Mouse (Mus musculus) heart, embryonic 13.5 days (tissue): ENCODE results near the gene Mcm7. TPM values are rescaled to one million over a fixed set of nuclear protein-coding genes. Genes with fewer than 3 reads are reported as not detected.
A peak's percentile ranks its signal among the peaks of the same experiment; 100 is the strongest.
"Not testable (repeated sequence)": the region's sequence is repeated elsewhere in the genome, so short reads cannot be mapped to it uniquely, and the experiment has no call there.

Source experiments
- ATAC-seq: fragments of 200-750 bp; cut with Nextera tagmentation; 2 replicates; pipeline ENCODE4 v1.8.0; 2017; ENCODE audit warnings: moderate TSS enrichment; ENCODE audit not compliant: insufficient number of reproducible peaks, low FRiP score, low TSS enrichment; ENCODE audit errors: extremely low read depth
- H3K27ac ChIP-seq: fragments of 300-500 bp; sonication (generic); replicated peaks from 2 replicates; pipeline ENCODE4 v1.5.1; 2015; ENCODE audit warnings: moderate library complexity, mild to moderate bottlenecking, inconsistent platforms
- H3K27me3 ChIP-seq: fragments of 300-500 bp; sonication (generic); replicated peaks from 2 replicates; pipeline ENCODE4 v1.6.1; 2015; ENCODE audit warnings: mild to moderate bottlenecking, inconsistent platforms
- H3K36me3 ChIP-seq: fragments of 300-500 bp; sonication (generic); 2 replicates; pipeline ENCODE4 v1.6.1; 2015; ENCODE audit warnings: mild to moderate bottlenecking, inconsistent platforms
- H3K4me1 ChIP-seq: fragments of 300-500 bp; sonication (generic); 2 replicates; pipeline ENCODE4 v1.6.1; 2015; ENCODE audit warnings: inconsistent platforms
- H3K4me2 ChIP-seq: fragments of 300-500 bp; sonication (generic); 2 replicates; pipeline ENCODE4 v1.6.1; 2015; ENCODE audit warnings: inconsistent platforms, mild to moderate bottlenecking, moderate library complexity
- H3K4me3 ChIP-seq: fragments of 300-500 bp; sonication (generic); 2 replicates; pipeline ENCODE4 v1.5.1; 2015; ENCODE audit warnings: moderate library complexity, mild to moderate bottlenecking, inconsistent platforms
- H3K9ac ChIP-seq: fragments of 300-500 bp; sonication (generic); 2 replicates; pipeline ENCODE4 v1.6.1; 2015; ENCODE audit warnings: inconsistent platforms, mild to moderate bottlenecking, moderate library complexity
- H3K9me3 ChIP-seq: fragments of 300-500 bp; sonication (generic); 2 replicates; pipeline ENCODE4 v1.6.1; 2016; ENCODE audit warnings: inconsistent platforms
- WGBS: fragments of 180-500 bp; shearing (Covaris S2); methylation state at CpG from one replicate; pipeline ENCODE4 v1.1.7; 2015; ENCODE audit warnings: mixed read lengths; 5-methylcytosine and 5-hydroxymethylcytosine counted together
- polyA plus RNA-seq: library from polyadenylated mRNA; unstranded; fragments of >200 nt; fragmentation: Nextera tagmentation; extraction: Ambion mirVana; gene quantifications from 2 replicates; pipeline ENCODE4 v1.2.1, GENCODE M21; 2015

The Mcm7 gene
- polyA plus RNA-seq = 123 TPM in 2 replicates

GRCm38 (mm10) chr5:138171695-138172491 lies at the start of gene Mcm7, which contains the start of gene Ap4m1:
Mcm7 (minus strand) TSS chr5:138172422.
Ap4m1 (plus strand) TSS chr5:138172002.
- Histone ChIP-seq H3K27ac (peak within 1 kb of the TSS; percentile 95), H3K36me3 (peaks cover 68% of the 10 kb centered on the region), H3K27me3 (no peaks in the 10 kb centered on the region), H3K4me3 (peak within 1 kb of the TSS; percentile 73), H3K9ac (peak within 1 kb of the TSS; percentile 88), H3K9me3 (no peaks in the 10 kb centered on the region), H3K4me2 (peak within 1 kb of the TSS; percentile 90), H3K4me1 (peaks cover 27% of the 10 kb centered on the region)
- under 1% methylated on average over 54 of the region's 54 CpGs for WGBS
- peak; percentile 83 for ATAC-seq

- H3K27ac ChIP-seq = no peak overlapping the region
- no peaks in the 10 kb centered on the region for H3K36me3 ChIP-seq
- no peak overlapping the region for H3K4me3 ChIP-seq
- no peak overlapping the region for H3K9ac ChIP-seq
- WGBS = 61% methylated on average over 2 of the region's 2 CpGs
- no peak overlapping the region for H3K4me2 ChIP-seq
- peaks cover 26% of the 10 kb centered on the region for H3K9me3 ChIP-seq
- no peaks in the 10 kb centered on the region for H3K4me1 ChIP-seq
- H3K27me3 ChIP-seq = 0 out of 2 replicates have a peak, but pooled peaks cover 6% of the 10 kb centered on the region
- no peak for ATAC-seq
Observed at GRCm38 (mm10) chr5:138219864-138220263, 47.6 kb upstream of the Mcm7 start.

GRCm38 (mm10) chr5:138216632-138217031 lies 44.4 kb upstream of the Mcm7 start:
- H3K4me2 ChIP-seq, ATAC-seq, H3K9ac ChIP-seq, H3K4me3 ChIP-seq, H3K27me3 ChIP-seq, H3K36me3 ChIP-seq, H3K4me1 ChIP-seq, H3K27ac ChIP-seq: not testable (repeated sequence)
- 90% methylated on average over 13 of the region's 13 CpGs for WGBS
- peaks cover 43% of the 10 kb centered on the region for H3K9me3 ChIP-seq

- H3K27ac ChIP-seq = no peak overlapping the region
- H3K27me3 ChIP-seq = no peaks in the 10 kb centered on the region
- WGBS = 69% methylated on average over 4 of the region's 4 CpGs
- peaks cover 25% of the 10 kb centered on the region; the same call in 1 of the 2 replicates for H3K9me3 ChIP-seq
- no peaks in the 10 kb centered on the region for H3K4me1 ChIP-seq
- no peak overlapping the region for H3K4me2 ChIP-seq
- no peak overlapping the region for H3K4me3 ChIP-seq
- no peak overlapping the region for H3K9ac ChIP-seq
- H3K36me3 ChIP-seq = no peaks in the 10 kb centered on the region
- ATAC-seq = no peak
Observed at GRCm38 (mm10) chr5:138207873-138208272, 35.7 kb upstream of the Mcm7 start.

GRCm38 (mm10) chr5:138207253-138207652 lies 35.0 kb upstream of the Mcm7 start:
- no peaks in the 10 kb centered on the region for H3K4me1 ChIP-seq
- no peak for ATAC-seq
- WGBS = 69% methylated on average over 1 of the region's 1 CpGs

GRCm38 (mm10) chr5:138202086-138202485 lies 29.9 kb upstream of the Mcm7 start:
- WGBS = 76% methylated on average over 3 of the region's 3 CpGs
- Histone ChIP-seq H3K27ac (no peak overlapping the region), H3K36me3 (no peaks in the 10 kb centered on the region), H3K9ac (no peak overlapping the region), H3K4me2 (no peak overlapping the region), H3K9me3 (peaks cover 18% of the 10 kb centered on the region; the same call in 1 of the 2 replicates), H3K4me3 (no peak overlapping the region), H3K4me1 (no peaks in the 10 kb centered on the region), H3K27me3 (no peaks in the 10 kb centered on the region)
- no peak for ATAC-seq

More at GRCm38 (mm10) chr5:138207253-138207652, 35.0 kb upstream of the Mcm7 start:
- Histone ChIP-seq H3K9ac (no peak overlapping the region), H3K9me3 (peaks cover 25% of the 10 kb centered on the region; the same call in 1 of the 2 replicates), H3K27me3 (no peaks in the 10 kb centered on the region), H3K36me3 (no peaks in the 10 kb centered on the region), H3K4me3 (no peak overlapping the region), H3K27ac (no peak overlapping the region), H3K4me2 (no peak overlapping the region)

- 16% methylated on average over 1 of the region's 1 CpGs for WGBS
- ATAC-seq = no peak
- H3K9ac ChIP-seq = no peak overlapping the region
Observed at GRCm38 (mm10) chr5:138199576-138199975, 27.4 kb upstream of the Mcm7 start.

GRCm38 (mm10) chr5:138195463-138195862 lies 23.2 kb upstream of the Mcm7 start:
- no peaks in the 10 kb centered on the region for H3K9me3 ChIP-seq
- no peaks in the 10 kb centered on the region for H3K27me3 ChIP-seq
- peaks cover 27% of the 10 kb centered on the region for H3K36me3 ChIP-seq
- H3K4me3 ChIP-seq = peak overlapping the region; percentile 80
- H3K4me1 ChIP-seq = peaks cover 17% of the 10 kb centered on the region
- 74% methylated on average over 7 of the region's 7 CpGs for WGBS
- ATAC-seq = no peak
- peak overlapping the region; percentile 99 for H3K4me2 ChIP-seq
- peak overlapping the region; percentile 92 for H3K9ac ChIP-seq
- no peak overlapping the region for H3K27ac ChIP-seq

More at GRCm38 (mm10) chr5:138199576-138199975, 27.4 kb upstream of the Mcm7 start:
- H3K27me3 ChIP-seq = no peaks in the 10 kb centered on the region
- H3K9me3 ChIP-seq = peaks cover 10% of the 10 kb centered on the region; the same call in 1 of the 2 replicates
- H3K4me1 ChIP-seq = peaks cover 8% of the 10 kb centered on the region
- no peak overlapping the region for H3K27ac ChIP-seq
- H3K4me2 ChIP-seq = no peak overlapping the region
- no peaks in the 10 kb centered on the region for H3K36me3 ChIP-seq
- H3K4me3 ChIP-seq = no peak overlapping the region

GRCm38 (mm10) chr5:138194755-138195345 lies 22.6 kb upstream of the Mcm7 start:
- peaks cover 17% of the 10 kb centered on the region for H3K4me1 ChIP-seq
- peak overlapping the region; percentile 80 for H3K4me3 ChIP-seq
- H3K9me3 ChIP-seq = no peaks in the 10 kb centered on the region
- H3K9ac ChIP-seq = peak overlapping the region; percentile 92
- peak overlapping the region; percentile 87 for H3K27ac ChIP-seq
- ATAC-seq = peak; percentile 27; the same call in 1 of the 2 replicates
- peak overlapping the region; percentile 99 for H3K4me2 ChIP-seq
- WGBS = 2% methylated on average over 29 of the region's 29 CpGs
- H3K36me3 ChIP-seq = peaks cover 33% of the 10 kb centered on the region
- H3K27me3 ChIP-seq = no peaks in the 10 kb centered on the region

- H3K27ac ChIP-seq = peak within 1 kb of the TSS; percentile 87
- H3K9me3 ChIP-seq = no peaks in the 10 kb centered on the region
- H3K27me3 ChIP-seq = no peaks in the 10 kb centered on the region
- peak within 1 kb of the TSS; percentile 80 for H3K4me3 ChIP-seq
- H3K4me2 ChIP-seq = peak within 1 kb of the TSS; percentile 99
- H3K9ac ChIP-seq = peak within 1 kb of the TSS; percentile 92
- ATAC-seq = peak; percentile 64
- H3K4me1 ChIP-seq = peaks cover 17% of the 10 kb centered on the region
- 7% methylated on average over 54 of the region's 54 CpGs for whole genome bisulfite sequencing
- peaks cover 39% of the 10 kb centered on the region for H3K36me3 ChIP-seq
Observed at GRCm38 (mm10) chr5:138193771-138194727, 21.8 kb upstream of the Mcm7 start, which contains the start of gene Mblac1. Mblac1 (plus strand) TSS chr5:138194314.
